8 mouse cellular contexts compared by ENCODE assay signal in genomic region chr1:133382008-133382407, GRCm38 (mm10). TPM values are rescaled to one million over a fixed set of nuclear protein-coding genes. Genes with fewer than 3 reads are reported as not detected.
DNase-seq lines count a peak whose midpoint lies in the region; ATAC-seq and TF ChIP-seq lines count a peak whose summit lies in the region.

No protein-coding gene starts in this region.

- no peak overlapping the region for H3K4me3 ChIP-seq in G1E (ENCODE audit: low read depth, low read length)
- no peak overlapping the region for H3K4me3 ChIP-seq in embryonic fibroblast, embryonic 13.5 days (ENCODE audit: insufficient read depth, low read length)
- no peak overlapping the region for H3K4me3 ChIP-seq in small intestine, adult 2 months (ENCODE audit: low read depth, low read length)

- peaks cover 20% of the 10 kb centered on the region for H3K27me3 ChIP-seq in G1E (ENCODE audit: insufficient read depth, low read length)
- H3K27me3 ChIP-seq in small intestine, adult 2 months (ENCODE audit: control insufficient read depth, insufficient read depth, low read length): no peaks in the 10 kb centered on the region

- TF ChIP-seq POLR2A in embryonic fibroblast, embryonic 13.5 days (IDR thresholded peaks at IDR 0.05; ENCODE audit: low read depth, low read length): no peak
- TF ChIP-seq POLR2A in small intestine, adult 2 months (IDR thresholded peaks at IDR 0.05; ENCODE audit: low read depth, low read length): no peak

- peaks cover 8% of the 10 kb centered on the region for H3K4me1 ChIP-seq in G1E (ENCODE audit: insufficient read depth, low read depth, low read length)
- H3K4me1 ChIP-seq in embryonic fibroblast, embryonic 13.5 days (ENCODE audit: control insufficient read depth, insufficient read depth, low read length): no peaks in the 10 kb centered on the region
- no peaks in the 10 kb centered on the region; the same call in 1 of the 2 replicates for H3K4me1 ChIP-seq in small intestine, adult 2 months (ENCODE audit: control insufficient read depth, insufficient read depth, insufficient read length, low read length)

- peak; percentile 71 for TF ChIP-seq CTCF in G1E (IDR thresholded peaks at IDR 0.05; ENCODE audit: low read depth, low read length)
- peak; percentile 94 for TF ChIP-seq CTCF in embryonic fibroblast, embryonic 13.5 days (IDR thresholded peaks at IDR 0.05; ENCODE audit: borderline replicate concordance, insufficient read depth, low read length)
- peak; percentile 99 for TF ChIP-seq CTCF in small intestine, adult 2 months (IDR thresholded peaks at IDR 0.05; ENCODE audit: extremely low read depth, insufficient read length, insufficient replicate concordance, low read depth, low read length)

- ATAC-seq in G1E (ENCODE audit: extremely low read depth, insufficient number of reproducible peaks, low FRiP score, poor library complexity, severe bottlenecking): peak; percentile 52

- 7% methylated on average over 9 of the region's 9 CpGs for WGBS in small intestine, adult 2 months

- no peaks in the 10 kb centered on the region for H3K36me3 ChIP-seq in G1E (replicated peaks)
- H3K36me3 ChIP-seq in small intestine, adult 2 months (ENCODE audit: control insufficient read depth, insufficient read depth, low read length): peaks cover 33% of the 10 kb centered on the region

- peak; percentile 94 for DNase-seq in heart, adult 11 months
- no peak for DNase-seq in heart, adult 8-10 months (ENCODE audit: low spot score)
- peak; percentile 65 for DNase-seq in G1E (ENCODE audit: low spot score)
- peak; percentile 78 for DNase-seq in induced T-regulatory cell, adult 2 months (ENCODE audit: low read depth)
- DNase-seq in lung, postnatal 10 days: peak; percentile 64
- no peak for DNase-seq in layer of hippocampus, adult 11-12 months (ENCODE audit: low spot score)

- H3K9me3 ChIP-seq in G1E (replicated peaks): no peaks in the 10 kb centered on the region

- H3K27ac ChIP-seq in embryonic fibroblast, embryonic 13.5 days (ENCODE audit: insufficient read depth, low read length): no peak overlapping the region
- no peak overlapping the region for H3K27ac ChIP-seq in small intestine, adult 2 months (ENCODE audit: insufficient read depth, low read depth, low read length)

RNA-seq across cellular contexts. Expression of gene Etnk2, which starts 18.6 kb away (rescaled TPM):
- total RNA-seq in heart, adult 8-10 months (2022): under 1 TPM; 0.16 to 0.69 (median 0.33) TPM
- total RNA-seq in G1E (2014; fragmentation: Nextera tagmentation) (not detected in 2 replicates), G1E (2017) (0.05 and 0.06 TPM in 2 replicates)
- polyA plus RNA-seq in G1E (2012): not detected in 2 replicates
- 0.25 TPM in 1 of 2 replicates, not detected in the other for polyA plus RNA-seq in embryonic fibroblast, embryonic 13.5 days (2011; ENCODE audit: insufficient read length, low read depth, missing spikeins)
- 0.20 and 1.0 TPM in 2 replicates for polyA plus RNA-seq in small intestine, adult 2 months (2012; rRNA removed)

RNA-seq across cellular contexts. Expression of gene Ren1, which starts 31.7 kb away (rescaled TPM):
- under 1 TPM in 1 of 4 experiments, not detected in 3; 0.19 TPM for total RNA-seq in heart, adult 8-10 months (2022)
- total RNA-seq in G1E (2014; fragmentation: Nextera tagmentation) (not detected in 2 replicates), G1E (2017) (not detected in 2 replicates)
- not detected in 2 replicates for polyA plus RNA-seq in G1E (2012)
- not detected in 2 replicates for polyA plus RNA-seq in embryonic fibroblast, embryonic 13.5 days (2011; ENCODE audit: insufficient read length, low read depth, missing spikeins)
- polyA plus RNA-seq in small intestine, adult 2 months (2012; rRNA removed): 0.25 and 3.3 TPM in 2 replicates

RNA-seq across cellular contexts. Expression of gene Sox13, which starts 42.2 kb away (rescaled TPM):
- total RNA-seq in heart, adult 8-10 months (2022): 10 to 100 TPM; 11.0 to 14.4 (median 13.9) TPM
- total RNA-seq in G1E (2014; fragmentation: Nextera tagmentation) (0.38 and 0.44 TPM in 2 replicates), G1E (2017) (0.06 and 0.27 TPM in 2 replicates)
- polyA plus RNA-seq in G1E (2012): 0.11 and 0.13 TPM in 2 replicates
- polyA plus RNA-seq in embryonic fibroblast, embryonic 13.5 days (2011; ENCODE audit: insufficient read length, low read depth, missing spikeins): 1.6 and 2.7 TPM in 2 replicates
- polyA plus RNA-seq in small intestine, adult 2 months (2012; rRNA removed): 46.7 and 189 TPM in 2 replicates

Comparison
In these comparisons a context has a peak if more than half of its experiments do, and no peak if none do; other contexts are left out.
1. DNase-seq: peak in heart, adult 11 months (single experiment), G1E (single experiment), induced T-regulatory cell, adult 2 months (single experiment) and lung, postnatal 10 days (single experiment); none in heart, adult 8-10 months (single experiment) and layer of hippocampus, adult 11-12 months (single experiment).
2. RNA of gene Sox13, which starts 42.2 kb away (polyA plus RNA-seq): 46.7 to 189 TPM in small intestine, adult 2 months; 1.6 to 2.7 TPM in embryonic fibroblast, embryonic 13.5 days and 0.11 to 0.13 TPM in G1E; every median in the first group is over 10 times any median in the second.
3. Peak in every context shown above with its lines, with median percentiles within 50 percentile points of each other: CTCF ChIP-seq.